Mouse (Mus musculus) midbrain, embryonic 11.5 days (tissue): Measurements from ENCODE around the gene Klhdc1. TPM values are rescaled to one million over a fixed set of nuclear protein-coding genes. Genes with fewer than 3 reads are reported as not detected.
A peak's percentile ranks its signal among the peaks of the same experiment; 100 is the strongest.

Experiments
- ATAC-seq: fragments of 200-750 bp; cut with Nextera tagmentation; 2 replicates; pipeline ENCODE4 v1.8.0; 2017; ENCODE audit warnings: moderate TSS enrichment, moderate library complexity; ENCODE audit not compliant: low FRiP score
- DNase-seq: peaks from one replicate; pipeline ENCODE4 v3.0.0; 2015; ENCODE audit warnings: low spot score; ENCODE audit errors: missing footprints
- H3K27ac ChIP-seq: fragments of 300-500 bp; sonication (generic); 2 replicates; pipeline ENCODE4 v1.5.1; 2014; ENCODE audit warnings: low read depth, low read length
- H3K27me3 ChIP-seq: fragments of 300-500 bp; sonication (generic); 2 replicates; pipeline ENCODE4 v1.6.1; 2014; ENCODE audit warnings: mild to moderate bottlenecking, low read length, moderate library complexity, mixed read lengths; ENCODE audit not compliant: control insufficient read depth, insufficient read depth
- H3K36me3 ChIP-seq: fragments of 300-500 bp; sonication (generic); 2 replicates; pipeline ENCODE4 v1.6.1; 2014; ENCODE audit warnings: mild to moderate bottlenecking, low read length, moderate library complexity, mixed read lengths; ENCODE audit not compliant: control insufficient read depth, insufficient read depth
- H3K4me1 ChIP-seq: fragments of 300-500 bp; sonication (generic); 2 replicates; pipeline ENCODE4 v1.6.1; 2014; ENCODE audit warnings: low read length; ENCODE audit not compliant: control insufficient read depth, insufficient read depth
- H3K4me2 ChIP-seq: fragments of 300-500 bp; sonication (generic); 2 replicates; pipeline ENCODE4 v1.6.1; 2014; ENCODE audit warnings: mild to moderate bottlenecking, moderate library complexity
- H3K4me3 ChIP-seq: fragments of 300-500 bp; sonication (generic); 2 replicates; pipeline ENCODE4 v1.5.1; 2014; ENCODE audit warnings: low read depth, low read length
- H3K9ac ChIP-seq: fragments of 300-500 bp; sonication (generic); 2 replicates; pipeline ENCODE4 v1.6.1; 2014; ENCODE audit warnings: low read length
- H3K9me3 ChIP-seq: fragments of 300-500 bp; sonication (generic); 2 replicates; pipeline ENCODE4 v1.6.1; 2016; ENCODE audit warnings: low read length; ENCODE audit not compliant: control insufficient read depth
- WGBS: fragments of 180-500 bp; shearing (Covaris S2); extraction: QIAGEN DNeasy Blood & Tissue Kit; methylation state at CpG from one replicate; pipeline ENCODE4 v1.1.7; 2014; 5-methylcytosine and 5-hydroxymethylcytosine counted together
- polyA plus RNA-seq: library from polyadenylated mRNA; unstranded; fragments of >200 nt; fragmentation: Nextera tagmentation; extraction: Ambion mirVana; gene quantifications from 2 replicates; pipeline ENCODE4 v1.2.1, GENCODE M21; 2014

The Klhdc1 gene
- polyA plus RNA-seq, 1 experiment from 2014 or later, result 2.9 TPM

- DNase-seq (peak; percentile 66), ATAC-seq (no peak)
- H3K4me3 ChIP-seq, result no peak overlapping the region
- H3K4me2 ChIP-seq, result no peak overlapping the region
- no peak overlapping the region for H3K9ac ChIP-seq
- WGBS, result 95% methylated on average over 8 of the region's 8 CpGs
- no peak overlapping the region for H3K27ac ChIP-seq
- H3K4me1 ChIP-seq, result no peaks in the 10 kb centered on the region
- H3K9me3 ChIP-seq, result no peaks in the 10 kb centered on the region
- H3K36me3 ChIP-seq, result peaks cover 13% of the 10 kb centered on the region
- no peaks in the 10 kb centered on the region for H3K27me3 ChIP-seq
These were observed 33.6 kb upstream of the Klhdc1 start for GRCm38 (mm10) chr12:69207396-69207795.

- Histone ChIP-seq H3K27me3 (no peaks in the 10 kb centered on the region), H3K4me2 (no peak overlapping the region), H3K27ac (no peak overlapping the region), H3K4me3 (no peak overlapping the region), H3K4me1 (no peaks in the 10 kb centered on the region), H3K9ac (no peak overlapping the region), H3K36me3 (peaks cover 14% of the 10 kb centered on the region), H3K9me3 (no peaks in the 10 kb centered on the region)
- 97% methylated on average over 7 of the region's 7 CpGs for WGBS
- peak; percentile 78 for DNase-seq
- ATAC-seq, result no peak
These were observed 33.0 kb upstream of the Klhdc1 start for GRCm38 (mm10) chr12:69207926-69208325.

- DNase-seq (peak; percentile 64), ATAC-seq (no peak)
- Histone ChIP-seq H3K9ac (no peak overlapping the region), H3K9me3 (no peaks in the 10 kb centered on the region), H3K4me1 (no peaks in the 10 kb centered on the region), H3K4me3 (no peak overlapping the region), H3K27ac (no peak overlapping the region), H3K36me3 (peaks cover 14% of the 10 kb centered on the region), H3K27me3 (no peaks in the 10 kb centered on the region), H3K4me2 (no peak overlapping the region)
- 83% methylated on average over 2 of the region's 2 CpGs for WGBS
These were observed 32.5 kb upstream of the Klhdc1 start for GRCm38 (mm10) chr12:69208520-69208919.

- no peak overlapping the region for H3K4me2 ChIP-seq
- no peak overlapping the region for H3K27ac ChIP-seq
- H3K27me3 ChIP-seq, result no peaks in the 10 kb centered on the region
- H3K4me1 ChIP-seq, result no peaks in the 10 kb centered on the region
- 94% methylated on average over 18 of the region's 18 CpGs for WGBS
- H3K9ac ChIP-seq, result no peak overlapping the region
- ATAC-seq (no peak), DNase-seq (peak; percentile 70)
- peaks cover 17% of the 10 kb centered on the region for H3K36me3 ChIP-seq
- H3K9me3 ChIP-seq, result no peaks in the 10 kb centered on the region
- H3K4me3 ChIP-seq, result no peak overlapping the region
These were observed 30.7 kb upstream of the Klhdc1 start for GRCm38 (mm10) chr12:69210056-69210979.

- Histone ChIP-seq H3K27me3 (no peaks in the 10 kb centered on the region), H3K9me3 (no peaks in the 10 kb centered on the region), H3K9ac (no peak overlapping the region), H3K4me3 (no peak overlapping the region), H3K4me1 (no peaks in the 10 kb centered on the region), H3K27ac (no peak overlapping the region), H3K36me3 (peaks cover 17% of the 10 kb centered on the region), H3K4me2 (no peak overlapping the region)
- ATAC-seq (no peak), DNase-seq (no peak)
- 93% methylated on average over 5 of the region's 5 CpGs for WGBS
These were observed 29.9 kb upstream of the Klhdc1 start for GRCm38 (mm10) chr12:69211057-69211456.

- Histone ChIP-seq H3K27me3 (no peaks in the 10 kb centered on the region), H3K9ac (no peak overlapping the region), H3K4me1 (no peaks in the 10 kb centered on the region), H3K27ac (no peak overlapping the region), H3K4me3 (no peak overlapping the region), H3K36me3 (peaks cover 14% of the 10 kb centered on the region), H3K4me2 (no peak overlapping the region), H3K9me3 (no peaks in the 10 kb centered on the region)
- ATAC-seq, result no peak
- DNase-seq, result no peak
- WGBS, result 92% methylated on average over 13 of the region's 13 CpGs
These were observed 27.7 kb upstream of the Klhdc1 start for GRCm38 (mm10) chr12:69213186-69213777.

- H3K36me3 ChIP-seq, result peaks cover 14% of the 10 kb centered on the region
- H3K4me3 ChIP-seq, result no peak overlapping the region
- H3K4me1 ChIP-seq, result no peaks in the 10 kb centered on the region
- no peak overlapping the region for H3K4me2 ChIP-seq
- H3K27ac ChIP-seq, result no peak overlapping the region
- H3K9me3 ChIP-seq, result no peaks in the 10 kb centered on the region
- 94% methylated on average over 7 of the region's 7 CpGs for WGBS
- no peak overlapping the region for H3K9ac ChIP-seq
- DNase-seq (no peak), ATAC-seq (no peak)
- H3K27me3 ChIP-seq, result no peaks in the 10 kb centered on the region
These were observed 26.6 kb upstream of the Klhdc1 start for GRCm38 (mm10) chr12:69214393-69214792.

GRCm38 (mm10) chr12:69215000-69215785 lies 25.8 kb upstream of the Klhdc1 start:
- Histone ChIP-seq H3K27me3 (no peaks in the 10 kb centered on the region), H3K4me1 (no peaks in the 10 kb centered on the region), H3K9ac (no peak overlapping the region), H3K4me2 (no peak overlapping the region), H3K36me3 (peaks cover 14% of the 10 kb centered on the region), H3K27ac (no peak overlapping the region), H3K4me3 (no peak overlapping the region), H3K9me3 (no peaks in the 10 kb centered on the region)
- ATAC-seq, result no peak
- DNase-seq, result no peak
- WGBS, result 86% methylated on average over 3 of the region's 3 CpGs

- Histone ChIP-seq H3K9me3 (no peaks in the 10 kb centered on the region), H3K4me1 (no peaks in the 10 kb centered on the region), H3K9ac (no peak overlapping the region), H3K36me3 (peaks cover 11% of the 10 kb centered on the region; the same call in 1 of the 2 replicates), H3K27ac (no peak overlapping the region), H3K4me3 (no peak overlapping the region), H3K4me2 (no peak overlapping the region), H3K27me3 (no peaks in the 10 kb centered on the region)
- 96% methylated on average over 7 of the region's 7 CpGs for WGBS
- ATAC-seq (no peak), DNase-seq (no peak)
These were observed 24.4 kb upstream of the Klhdc1 start for GRCm38 (mm10) chr12:69216587-69216986.
